Mouse (Mus musculus) embryonic facial prominence, embryonic 13.5 days (tissue): ENCODE results near the gene Zfp758. TPM values are rescaled to one million over a fixed set of nuclear protein-coding genes. Genes with fewer than 3 reads are reported as not detected.

ENCODE experiments used
- polyA plus RNA-seq: library from polyadenylated mRNA; unstranded; fragments of >200 nt; fragmentation: Nextera tagmentation; extraction: Ambion mirVana; gene quantifications from 2 replicates; pipeline ENCODE4 v1.2.1, GENCODE M21; 2015

Zfp758 gene
- polyA plus RNA-seq, 1 experiment from 2014 or later, result 9.3 TPM

Other genes with a start within 250 kb of the Zfp758 start
- gene Zfp947, start 195.3 kb upstream of the Zfp758 start, polyA plus RNA-seq, result 2.3 and 3.2 TPM in 2 replicates
- gene Zfp994, start 135.8 kb upstream of the Zfp758 start, polyA plus RNA-seq, result 2.8 and 3.1 TPM in 2 replicates
- 11.8 and 13.9 TPM in 2 replicates for gene CT030661.1, start 46.6 kb upstream of the Zfp758 start, polyA plus RNA-seq
- gene Zfp944, start 53 bp upstream of the Zfp758 start, polyA plus RNA-seq, result 14.6 and 14.8 TPM in 2 replicates
- 16.3 and 18.9 TPM in 2 replicates for gene Zfp946, start 62.8 kb downstream of the Zfp758 start, polyA plus RNA-seq
- not detected in 2 replicates for gene Vmn2r111, start 212.0 kb downstream of the Zfp758 start, polyA plus RNA-seq
- not detected in 2 replicates for gene Vmn2r112, start 239.5 kb downstream of the Zfp758 start, polyA plus RNA-seq